Mouse (Mus musculus) thymus, adult 2 months (tissue): ENCODE measurements around the gene Pbxip1.

Experiments used
- CTCF ChIP-seq: fragments of 200-500 bp; IDR thresholded peaks from 2 replicates; pipeline ENCODE4 v1.5.1; 2012; ENCODE audit warnings: mild to moderate bottlenecking, control low read depth, low read length, moderate library complexity, borderline replicate concordance; ENCODE audit not compliant: control insufficient read depth, poor library complexity, insufficient read depth; ENCODE audit errors: extremely low read depth
- POLR2A ChIP-seq: fragments of 200-500 bp; IDR thresholded peaks from 2 replicates; pipeline ENCODE4 v1.6.1; 2012; ENCODE audit warnings: mild to moderate bottlenecking, low read length, control low read depth, moderate library complexity; ENCODE audit not compliant: control insufficient read depth, poor library complexity, insufficient read depth; ENCODE audit errors: extremely low read depth

GRCm38 (mm10) chr3:89454401-89455177 is 18.1 kb downstream of the Pbxip1 start, which contains the start of gene Pmvk:
- TF ChIP-seq CTCF (no peak), POLR2A (no peak)
